Mouse (Mus musculus): ENCODE data around the gene Mrps18a. TPM values are rescaled to one million over a fixed set of nuclear protein-coding genes. Genes with fewer than 3 reads are reported as not detected.
A peak's percentile ranks its signal among the peaks of the same experiment; 100 is the strongest.

Gene Mrps18a
- polyA plus RNA-seq, 1 experiment from 2014 or later = 130 TPM

- Histone ChIP-seq H3K4me2 (replicated peaks) (no peak overlapping the region), H3K4me1 (peaks cover 18% of the 10 kb centered on the region), H3K27me3 (peaks cover 8% of the 10 kb centered on the region; the same call in 1 of the 2 replicates), H3K4me3 (no peak overlapping the region), H3K27ac (no peak overlapping the region), H3K9me3 (replicated peaks) (no peaks in the 10 kb centered on the region), H3K9ac (no peak overlapping the region), H3K36me3 (0 out of 2 replicates have a peak, but pooled peaks cover 2% of the 10 kb centered on the region)
- no peak for ATAC-seq (ENCODE audit: low FRiP score)
- 83% methylated on average over 4 of the region's 4 CpGs for WGBS
Measured at GRCm38 (mm10) chr17:46108286-46108685, 2.5 kb upstream of the Mrps18a start.

- no peak overlapping the region for H3K4me3 ChIP-seq
- WGBS = 51% methylated on average over 2 of the region's 2 CpGs
- H3K27me3 ChIP-seq = no peaks in the 10 kb centered on the region
- peaks cover 45% of the 10 kb centered on the region for H3K36me3 ChIP-seq
- no peak overlapping the region for H3K9ac ChIP-seq
- no peaks in the 10 kb centered on the region for H3K9me3 ChIP-seq (replicated peaks)
- 0 out of 2 replicates have a peak overlapping the region, but pooled peaks have one; percentile 17 for H3K27ac ChIP-seq
- no peak overlapping the region for H3K4me2 ChIP-seq (replicated peaks)
- no peak for ATAC-seq (ENCODE audit: low FRiP score)
- peaks cover 12% of the 10 kb centered on the region for H3K4me1 ChIP-seq
Measured at GRCm38 (mm10) chr17:46115489-46115888, 4.7 kb downstream of the Mrps18a start.

GRCm38 (mm10) chr17:46116138-46116537 lies 5.4 kb downstream of the Mrps18a start:
- WGBS = 77% methylated on average over 11 of the region's 11 CpGs
- ATAC-seq (ENCODE audit: low FRiP score) = no peak

GRCm38 (mm10) chr17:46116881-46117280 lies 6.1 kb downstream of the Mrps18a start:
- WGBS = 91% methylated on average over 3 of the region's 3 CpGs
- peaks cover 5% of the 10 kb centered on the region for H3K4me1 ChIP-seq
- no peaks in the 10 kb centered on the region for H3K27me3 ChIP-seq
- no peaks in the 10 kb centered on the region for H3K9me3 ChIP-seq (replicated peaks)
- H3K9ac ChIP-seq = no peak overlapping the region
- H3K27ac ChIP-seq = no peak overlapping the region
- H3K4me2 ChIP-seq (replicated peaks) = no peak overlapping the region
- ATAC-seq (ENCODE audit: low FRiP score) = no peak
- H3K36me3 ChIP-seq = peaks cover 47% of the 10 kb centered on the region
- H3K4me3 ChIP-seq = no peak overlapping the region

More at GRCm38 (mm10) chr17:46116138-46116537, 5.4 kb downstream of the Mrps18a start:
- 0 out of 2 replicates have a peak overlapping the region, but pooled peaks have one; percentile 17 for H3K27ac ChIP-seq
- peaks cover 45% of the 10 kb centered on the region for H3K36me3 ChIP-seq
- no peaks in the 10 kb centered on the region for H3K9me3 ChIP-seq (replicated peaks)
- H3K27me3 ChIP-seq = no peaks in the 10 kb centered on the region
- H3K4me2 ChIP-seq (replicated peaks) = no peak overlapping the region
- no peak overlapping the region for H3K9ac ChIP-seq
- no peak overlapping the region for H3K4me3 ChIP-seq
- H3K4me1 ChIP-seq = peaks cover 12% of the 10 kb centered on the region

- peaks cover 56% of the 10 kb centered on the region for H3K36me3 ChIP-seq
- WGBS = 83% methylated on average over 13 of the region's 13 CpGs
- H3K27ac ChIP-seq = 0 out of 2 replicates have a peak overlapping the region, but pooled peaks have one; percentile 30
Measured at GRCm38 (mm10) chr17:46117623-46118422, 7.0 kb downstream of the Mrps18a start.

GRCm38 (mm10) chr17:46118423-46118850 lies 7.7 kb downstream of the Mrps18a start:
- peaks cover 59% of the 10 kb centered on the region for H3K36me3 ChIP-seq
- ATAC-seq (ENCODE audit: low FRiP score) = no peak

More at GRCm38 (mm10) chr17:46117623-46118422, 7.0 kb downstream of the Mrps18a start:
- H3K4me3 ChIP-seq = no peak overlapping the region
- H3K27me3 ChIP-seq = no peaks in the 10 kb centered on the region
- H3K4me1 ChIP-seq = no peaks in the 10 kb centered on the region
- H3K9me3 ChIP-seq (replicated peaks) = no peaks in the 10 kb centered on the region
- no peak overlapping the region for H3K9ac ChIP-seq
- no peak overlapping the region for H3K4me2 ChIP-seq (replicated peaks)
- no peak for ATAC-seq (ENCODE audit: low FRiP score)

GRCm38 (mm10) chr17:46119641-46120040 lies 8.9 kb downstream of the Mrps18a start:
- Histone ChIP-seq H3K27me3 (no peaks in the 10 kb centered on the region), H3K4me2 (replicated peaks) (no peak overlapping the region), H3K27ac (no peak overlapping the region), H3K9ac (no peak overlapping the region), H3K36me3 (peaks cover 69% of the 10 kb centered on the region), H3K9me3 (replicated peaks) (no peaks in the 10 kb centered on the region), H3K4me1 (no peaks in the 10 kb centered on the region), H3K4me3 (no peak overlapping the region)
- 89% methylated on average over 10 of the region's 10 CpGs for WGBS
- no peak for ATAC-seq (ENCODE audit: low FRiP score)

More at GRCm38 (mm10) chr17:46118423-46118850, 7.7 kb downstream of the Mrps18a start:
- Histone ChIP-seq H3K27ac (no peak overlapping the region), H3K27me3 (no peaks in the 10 kb centered on the region), H3K4me1 (no peaks in the 10 kb centered on the region), H3K4me2 (replicated peaks) (no peak overlapping the region), H3K9ac (no peak overlapping the region), H3K9me3 (replicated peaks) (no peaks in the 10 kb centered on the region), H3K4me3 (no peak overlapping the region)
- 84% methylated on average over 4 of the region's 4 CpGs for WGBS

- Histone ChIP-seq H3K9me3 (replicated peaks) (no peaks in the 10 kb centered on the region), H3K36me3 (peaks cover 88% of the 10 kb centered on the region), H3K4me1 (no peaks in the 10 kb centered on the region), H3K4me2 (replicated peaks) (no peak overlapping the region), H3K9ac (no peak overlapping the region), H3K27me3 (no peaks in the 10 kb centered on the region), H3K27ac (no peak overlapping the region), H3K4me3 (no peak overlapping the region)
- no peak for ATAC-seq (ENCODE audit: low FRiP score)
- 99% methylated on average over 4 of the region's 4 CpGs for WGBS
Measured at GRCm38 (mm10) chr17:46122791-46123190, 12.0 kb downstream of the Mrps18a start.

- Histone ChIP-seq H3K9ac (no peak overlapping the region), H3K27me3 (no peaks in the 10 kb centered on the region), H3K9me3 (replicated peaks) (no peaks in the 10 kb centered on the region), H3K27ac (no peak overlapping the region), H3K4me3 (no peak overlapping the region), H3K4me2 (replicated peaks) (no peak overlapping the region), H3K36me3 (peaks cover 88% of the 10 kb centered on the region), H3K4me1 (no peaks in the 10 kb centered on the region)
- WGBS = 93% methylated on average over 4 of the region's 4 CpGs
- ATAC-seq (ENCODE audit: low FRiP score) = no peak
Measured at GRCm38 (mm10) chr17:46123285-46123684, 12.5 kb downstream of the Mrps18a start.

- Histone ChIP-seq H3K9ac (no peak overlapping the region), H3K27ac (no peak overlapping the region), H3K4me2 (replicated peaks) (no peak overlapping the region), H3K4me3 (no peak overlapping the region), H3K27me3 (no peaks in the 10 kb centered on the region), H3K4me1 (no peaks in the 10 kb centered on the region), H3K36me3 (peaks cover 88% of the 10 kb centered on the region), H3K9me3 (replicated peaks) (no peaks in the 10 kb centered on the region)
- 91% methylated on average over 12 of the region's 12 CpGs for WGBS
- no peak for ATAC-seq (ENCODE audit: low FRiP score)
Measured at GRCm38 (mm10) chr17:46123953-46124700, 13.3 kb downstream of the Mrps18a start.

GRCm38 (mm10) chr17:46126608-46127007 lies 15.8 kb downstream of the Mrps18a start:
- H3K4me1 ChIP-seq = no peaks in the 10 kb centered on the region
- no peak overlapping the region for H3K4me2 ChIP-seq (replicated peaks)
- H3K9ac ChIP-seq = no peak overlapping the region; the same call in 1 of the 2 replicates
- H3K27me3 ChIP-seq = no peaks in the 10 kb centered on the region
- H3K36me3 ChIP-seq = peaks cover 90% of the 10 kb centered on the region
- no peak overlapping the region for H3K27ac ChIP-seq
- ATAC-seq (ENCODE audit: low FRiP score) = no peak
- H3K4me3 ChIP-seq = no peak overlapping the region
- no peaks in the 10 kb centered on the region for H3K9me3 ChIP-seq (replicated peaks)
- WGBS = 86% methylated on average over 6 of the region's 6 CpGs

- Histone ChIP-seq H3K9me3 (replicated peaks) (no peaks in the 10 kb centered on the region), H3K36me3 (peaks cover 77% of the 10 kb centered on the region), H3K9ac (no peak overlapping the region), H3K4me1 (no peaks in the 10 kb centered on the region; the same call in 1 of the 2 replicates), H3K4me2 (replicated peaks) (no peak overlapping the region), H3K27ac (no peak overlapping the region), H3K27me3 (no peaks in the 10 kb centered on the region), H3K4me3 (no peak overlapping the region)
- ATAC-seq (ENCODE audit: low FRiP score) = no peak
- WGBS = 81% methylated on average over 6 of the region's 6 CpGs
Measured at GRCm38 (mm10) chr17:46127814-46128493, 17.2 kb downstream of the Mrps18a start.
